Mouse (Mus musculus) heart, embryonic 16.5 days (tissue): ENCODE results near the gene Ggta1. TPM values are rescaled to one million over a fixed set of nuclear protein-coding genes. Genes with fewer than 3 reads are reported as not detected.

Experiments used
- ATAC-seq: fragments of 200-750 bp; cut with Nextera tagmentation; replicated peaks from 2 replicates; pipeline ENCODE4 v1.8.0; 2017; ENCODE audit warnings: moderate number of reproducible peaks; ENCODE audit not compliant: insufficient read depth, low FRiP score; ENCODE audit errors: extremely low read depth
- H3K27ac ChIP-seq: fragments of 300-500 bp; sonication (generic); 2 replicates; pipeline ENCODE4 v1.5.1; 2014; ENCODE audit warnings: mild to moderate bottlenecking, low read length, control low read depth, moderate library complexity
- H3K27me3 ChIP-seq: fragments of 300-500 bp; sonication (generic); 2 replicates; pipeline ENCODE4 v1.6.1; 2014; ENCODE audit warnings: low read length, mixed read lengths; ENCODE audit not compliant: control insufficient read depth, insufficient read depth
- H3K36me3 ChIP-seq: fragments of 300-500 bp; sonication (generic); 2 replicates; pipeline ENCODE4 v1.6.1; 2014; ENCODE audit not compliant: control insufficient read depth, insufficient read depth
- H3K4me1 ChIP-seq: fragments of 300-500 bp; sonication (generic); 2 replicates; pipeline ENCODE4 v1.6.1; 2014; ENCODE audit warnings: low read length, mixed read lengths; ENCODE audit not compliant: control insufficient read depth, insufficient read depth
- H3K4me2 ChIP-seq: fragments of 300-500 bp; sonication (generic); 2 replicates; pipeline ENCODE4 v1.6.1; 2014; ENCODE audit warnings: low read depth, mild to moderate bottlenecking, control low read depth, low read length
- H3K4me3 ChIP-seq: fragments of 300-500 bp; sonication (generic); 2 replicates; pipeline ENCODE4 v1.5.1; 2014; ENCODE audit warnings: mild to moderate bottlenecking, control low read depth, low read length
- H3K9ac ChIP-seq: fragments of 300-500 bp; sonication (generic); 2 replicates; pipeline ENCODE4 v1.6.1; 2014; ENCODE audit warnings: low read length, control low read depth
- H3K9me3 ChIP-seq: fragments of 300-500 bp; sonication (generic); replicated peaks from 2 replicates; pipeline ENCODE4 v1.6.1; 2016; ENCODE audit warnings: low read length; ENCODE audit not compliant: control insufficient read depth
- WGBS: fragments of 180-500 bp; shearing (Covaris S2); extraction: QIAGEN DNeasy Blood & Tissue Kit; methylation state at CpG from one replicate; pipeline ENCODE4 v1.1.7; 2014; 5-methylcytosine and 5-hydroxymethylcytosine counted together
- polyA plus RNA-seq: library from polyadenylated mRNA; unstranded; fragments of >200 nt; fragmentation: Nextera tagmentation; extraction: Ambion mirVana; gene quantifications from 2 replicates; pipeline ENCODE4 v1.2.1, GENCODE M21; 2015

Ggta1 gene
- polyA plus RNA-seq, 1 experiment from 2014 or later: 30.9 TPM

- 73% methylated on average over 2 of the region's 2 CpGs for WGBS
- Histone ChIP-seq H3K4me2 (no peak overlapping the region), H3K36me3 (peaks cover 8% of the 10 kb centered on the region), H3K9me3 (no peaks in the 10 kb centered on the region), H3K9ac (no peak overlapping the region), H3K27ac (no peak overlapping the region), H3K27me3 (no peaks in the 10 kb centered on the region), H3K4me1 (peaks cover 15% of the 10 kb centered on the region), H3K4me3 (no peak overlapping the region)
- ATAC-seq: no peak
Measured at GRCm38 (mm10) chr2:35412246-35412645, 50.8 kb downstream of the Ggta1 start.

- H3K4me1 ChIP-seq: peaks cover 11% of the 10 kb centered on the region; the same call in 1 of the 2 replicates
- 60% methylated on average over 10 of the region's 10 CpGs for WGBS
- no peaks in the 10 kb centered on the region for H3K9me3 ChIP-seq
- no peaks in the 10 kb centered on the region for H3K27me3 ChIP-seq
- no peak overlapping the region for H3K4me3 ChIP-seq
- 0 out of 2 replicates have a peak, but pooled peaks have one; percentile 12 for ATAC-seq
- no peak overlapping the region for H3K27ac ChIP-seq
- no peak overlapping the region for H3K4me2 ChIP-seq
- H3K9ac ChIP-seq: no peak overlapping the region
- H3K36me3 ChIP-seq: peaks cover 12% of the 10 kb centered on the region
Measured at GRCm38 (mm10) chr2:35411640-35412190, 51.3 kb downstream of the Ggta1 start.

GRCm38 (mm10) chr2:35409466-35409865 is 53.6 kb downstream of the Ggta1 start:
- H3K9me3 ChIP-seq: no peaks in the 10 kb centered on the region
- H3K9ac ChIP-seq: no peak overlapping the region
- H3K4me1 ChIP-seq: peaks cover 10% of the 10 kb centered on the region; the same call in 1 of the 2 replicates
- H3K4me3 ChIP-seq: no peak overlapping the region
- ATAC-seq: no peak
- no peak overlapping the region for H3K4me2 ChIP-seq
- no peaks in the 10 kb centered on the region for H3K27me3 ChIP-seq
- no peak overlapping the region for H3K27ac ChIP-seq
- H3K36me3 ChIP-seq: peaks cover 21% of the 10 kb centered on the region
- WGBS: 77% methylated on average over 6 of the region's 6 CpGs

DNA sequence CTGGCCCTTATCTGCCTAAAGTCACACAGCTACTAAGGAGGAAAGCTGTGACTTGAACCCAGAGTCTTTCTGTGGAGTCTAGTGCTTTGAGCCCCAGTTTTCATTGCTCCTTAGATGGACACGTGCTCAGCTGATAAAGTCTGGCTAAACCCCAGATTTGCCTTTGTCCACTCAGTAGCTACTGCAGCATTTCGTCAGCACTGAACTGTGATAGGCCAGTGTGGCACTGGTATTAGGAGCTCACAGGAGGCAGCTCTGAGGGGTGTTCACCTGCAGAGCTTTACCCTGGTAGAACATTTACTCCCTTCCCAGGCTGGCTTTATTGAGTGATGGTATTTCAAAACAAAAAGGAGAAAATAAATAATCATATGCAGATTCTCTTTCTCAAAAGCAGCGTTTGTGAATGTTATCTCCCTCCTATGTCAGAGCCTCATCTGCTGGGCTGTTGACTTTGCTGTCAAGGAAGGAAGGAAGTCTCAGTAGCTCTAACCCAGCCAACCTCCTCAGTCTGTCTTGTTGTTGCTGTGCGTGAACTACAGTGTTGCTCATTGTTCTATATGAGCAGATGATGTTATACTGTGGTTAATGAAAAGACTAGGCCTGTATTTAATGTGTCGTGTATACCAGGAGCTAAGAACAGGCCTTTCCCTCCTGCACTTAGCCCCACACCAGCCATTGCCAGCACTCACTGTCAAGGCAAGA is 54.5 kb downstream of the Ggta1 start:
- Histone ChIP-seq H3K27me3 (no peaks in the 10 kb centered on the region), H3K4me2 (no peak overlapping the region), H3K4me1 (peaks cover 7% of the 10 kb centered on the region; the same call in 1 of the 2 replicates), H3K27ac (peak overlapping the region; percentile 61), H3K36me3 (peaks cover 21% of the 10 kb centered on the region), H3K9me3 (no peaks in the 10 kb centered on the region), H3K9ac (no peak overlapping the region), H3K4me3 (no peak overlapping the region)
- no peak for ATAC-seq
- 61% methylated on average over 5 of the region's 5 CpGs for WGBS

- Histone ChIP-seq H3K4me1 (peaks cover 7% of the 10 kb centered on the region; the same call in 1 of the 2 replicates), H3K36me3 (peaks cover 21% of the 10 kb centered on the region), H3K9ac (no peak overlapping the region), H3K27ac (peak overlapping the region; percentile 41; the same call in 1 of the 2 replicates), H3K4me3 (no peak overlapping the region), H3K27me3 (no peaks in the 10 kb centered on the region), H3K9me3 (no peaks in the 10 kb centered on the region), H3K4me2 (no peak overlapping the region)
- WGBS: 51% methylated on average over 7 of the region's 7 CpGs
- no peak for ATAC-seq
Measured at GRCm38 (mm10) chr2:35407878-35408277, 55.2 kb downstream of the Ggta1 start.

GRCm38 (mm10) chr2:35407266-35407665 is 55.8 kb downstream of the Ggta1 start:
- Histone ChIP-seq H3K9ac (no peak overlapping the region), H3K27ac (no peak overlapping the region), H3K27me3 (no peaks in the 10 kb centered on the region), H3K36me3 (peaks cover 23% of the 10 kb centered on the region), H3K4me1 (peaks cover 7% of the 10 kb centered on the region; the same call in 1 of the 2 replicates), H3K4me3 (no peak overlapping the region), H3K4me2 (no peak overlapping the region), H3K9me3 (no peaks in the 10 kb centered on the region)
- ATAC-seq: no peak
- 87% methylated on average over 6 of the region's 6 CpGs for WGBS

DNA sequence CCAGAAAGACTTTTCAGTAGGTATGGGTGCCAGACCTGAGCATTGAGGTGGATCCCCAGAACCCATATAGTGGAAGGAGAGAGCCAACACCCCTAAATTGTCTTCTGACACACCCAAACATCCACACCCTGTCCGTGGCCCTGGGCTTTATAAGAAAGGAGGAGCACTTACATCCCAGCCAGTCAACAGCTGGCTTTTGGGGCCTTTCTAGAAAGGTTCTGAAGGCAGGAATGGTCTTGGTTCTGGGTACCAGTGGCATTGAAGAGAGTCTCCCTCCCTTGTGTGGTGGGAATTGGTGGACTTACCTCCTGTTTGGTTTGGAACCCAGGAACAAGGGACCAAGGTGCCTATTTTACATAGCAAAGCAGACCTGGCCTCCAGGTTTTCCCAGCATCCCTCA is 56.4 kb downstream of the Ggta1 start:
- no peaks in the 10 kb centered on the region for H3K9me3 ChIP-seq
- peaks cover 7% of the 10 kb centered on the region; the same call in 1 of the 2 replicates for H3K4me1 ChIP-seq
- H3K4me3 ChIP-seq: no peak overlapping the region
- ATAC-seq: no peak
- no peak overlapping the region for H3K9ac ChIP-seq
- no peak overlapping the region for H3K4me2 ChIP-seq
- H3K27ac ChIP-seq: no peak overlapping the region
- H3K27me3 ChIP-seq: no peaks in the 10 kb centered on the region
- 72% methylated on average over 1 of the region's 1 CpGs for WGBS
- H3K36me3 ChIP-seq: peaks cover 27% of the 10 kb centered on the region

DNA sequence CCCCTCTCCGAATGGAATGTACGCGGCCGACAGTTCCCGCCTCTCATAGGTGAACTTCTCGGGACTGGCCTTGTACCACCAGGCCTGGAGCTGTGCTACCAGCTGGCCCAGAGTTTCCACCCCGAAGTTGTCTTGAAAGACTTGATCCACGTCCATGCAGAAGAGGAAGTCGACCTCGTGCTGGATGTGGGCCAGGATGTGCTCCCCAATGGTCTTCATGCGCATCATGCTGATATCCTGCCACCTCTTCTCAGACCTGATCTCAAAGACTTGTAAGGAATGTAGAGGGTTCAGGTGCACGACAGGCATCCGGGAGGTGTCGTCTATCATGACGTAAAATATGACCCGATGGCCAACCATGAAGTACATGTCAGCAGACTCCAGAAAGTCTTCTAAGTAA is 60.6 kb downstream of the Ggta1 start:
- H3K4me3 ChIP-seq: no peak overlapping the region
- ATAC-seq: no peak
- H3K9ac ChIP-seq: no peak overlapping the region
- 84% methylated on average over 16 of the region's 16 CpGs for WGBS
- peaks cover 20% of the 10 kb centered on the region for H3K36me3 ChIP-seq
- no peaks in the 10 kb centered on the region for H3K27me3 ChIP-seq
- H3K4me2 ChIP-seq: no peak overlapping the region
- H3K27ac ChIP-seq: no peak overlapping the region
- no peaks in the 10 kb centered on the region for H3K4me1 ChIP-seq
- no peaks in the 10 kb centered on the region for H3K9me3 ChIP-seq

GRCm38 (mm10) chr2:35400739-35401138 is 62.3 kb downstream of the Ggta1 start:
- Histone ChIP-seq H3K9me3 (no peaks in the 10 kb centered on the region), H3K27me3 (no peaks in the 10 kb centered on the region), H3K9ac (no peak overlapping the region), H3K4me1 (peaks cover 4% of the 10 kb centered on the region; the same call in 1 of the 2 replicates), H3K4me2 (no peak overlapping the region), H3K4me3 (no peak overlapping the region), H3K36me3 (peaks cover 7% of the 10 kb centered on the region), H3K27ac (no peak overlapping the region)
- no peak for ATAC-seq
- WGBS: 89% methylated on average over 7 of the region's 7 CpGs
